Mouse (Mus musculus): ENCODE measurements at regions not wholly inside any gene's neighbourhood (a gene's known extent, or its start where the extent isn't known, plus 50 kb on each side); places are given as distances from the start of the nearest gene placed in this dataset.

DNA sequence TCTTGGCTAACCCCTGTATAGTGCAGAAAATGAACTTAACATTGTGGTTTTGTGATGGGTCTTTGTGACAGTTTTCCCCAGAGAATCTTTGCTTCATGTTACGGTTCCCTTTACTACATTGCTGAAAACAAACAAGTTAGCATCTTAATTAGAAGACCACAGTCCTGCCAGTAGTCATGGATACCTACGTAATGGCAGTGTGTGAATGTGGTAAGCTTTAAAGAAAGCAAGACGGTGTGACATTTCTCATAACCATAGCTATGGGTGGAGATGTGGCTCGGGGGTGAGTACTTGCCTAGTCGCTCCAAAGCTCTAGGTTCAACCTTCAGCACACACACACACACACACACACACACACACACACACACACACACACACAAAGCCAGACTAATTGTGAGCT is 73.6 kb upstream of the Parp11 start:
- TF ChIP-seq CTCF (IDR thresholded peaks at IDR 0.05; ENCODE audit: low read depth, low read length) (no peak), GATA1 (IDR thresholded peaks at IDR 0.05; ENCODE audit: borderline replicate concordance, low read length) (no peak), POLR2AphosphoS5 (IDR thresholded peaks at IDR 0.05; ENCODE audit: insufficient replicate concordance, low read depth, low read length) (no peak)
